Mouse (Mus musculus): ENCODE data around the gene Fut2.

DNA sequence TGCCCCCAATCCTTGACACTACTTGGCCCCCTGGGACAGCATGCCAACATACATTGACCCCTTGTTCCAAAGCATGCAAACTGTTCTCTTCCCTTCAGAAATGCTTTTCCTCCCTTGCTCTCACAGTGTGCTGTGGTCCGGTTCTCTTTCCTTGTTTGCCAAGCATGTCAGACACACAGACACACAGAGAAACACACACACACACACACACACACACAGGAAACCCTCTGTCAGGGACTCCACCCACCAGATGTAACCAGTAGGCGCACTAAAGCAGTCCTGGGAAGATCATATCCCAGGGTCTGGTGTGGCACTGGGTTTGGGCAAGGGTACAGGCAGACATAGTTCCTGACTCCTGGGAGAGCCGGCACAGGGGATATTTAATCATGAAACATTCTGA lies 20.6 kb upstream of the Fut2 start:
- TF ChIP-seq POLR2A (IDR thresholded peaks at IDR 0.05; ENCODE audit: low read depth, low read length) (no peak), CTCF (IDR thresholded peaks at IDR 0.05; ENCODE audit: extremely low read depth, insufficient read depth, insufficient read length, insufficient replicate concordance) (no peak)

All from spleen, adult 2 months (tissue).